ENCODE assay signal across 7 mouse cellular contexts in the genomic region with DNA sequence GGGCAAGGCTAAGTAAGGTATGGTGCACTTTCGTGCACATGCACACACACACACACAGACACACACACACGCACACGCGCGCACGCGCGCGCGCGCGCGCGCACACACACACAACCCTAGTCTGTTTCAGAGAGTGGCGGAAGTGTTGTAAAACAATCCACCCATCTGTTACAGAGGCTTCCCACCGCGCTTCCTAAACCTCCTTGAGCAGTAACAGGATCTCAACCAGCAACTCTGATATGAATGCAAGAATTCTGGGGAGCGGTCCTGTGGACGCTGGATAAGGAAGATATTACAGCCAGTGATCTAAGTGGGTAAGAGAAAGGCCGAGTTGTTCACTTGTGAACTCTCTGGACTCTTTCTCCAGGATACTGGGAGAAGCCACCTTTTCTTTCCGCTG. TPM values are rescaled to one million over a fixed set of nuclear protein-coding genes. Genes with fewer than 3 reads are reported as not detected.
DNase-seq lines count a peak whose midpoint lies in the region; ATAC-seq and TF ChIP-seq lines count a peak whose summit lies in the region.

A gene (plus strand): TSS at position 107 of the 400 bp plus-strand sequence.

- no peaks in the 10 kb centered on the region for H3K9me3 ChIP-seq in lung, embryonic 14.5 days (ENCODE audit: low read depth, low read length)
- no peaks in the 10 kb centered on the region for H3K9me3 ChIP-seq in liver, embryonic 13.5 days (replicated peaks)

- no peaks in the 10 kb centered on the region for H3K36me3 ChIP-seq in lung, embryonic 14.5 days (ENCODE audit: insufficient read depth)
- H3K36me3 ChIP-seq in liver, embryonic 13.5 days, result no peaks in the 10 kb centered on the region
- no peaks in the 10 kb centered on the region for H3K36me3 ChIP-seq in small intestine, adult 2 months (ENCODE audit: control insufficient read depth, insufficient read depth, low read length)

- H3K27ac ChIP-seq in lung, embryonic 14.5 days (ENCODE audit: low read depth), result 0 out of 2 replicates have a peak within 1 kb of the TSS, but pooled peaks have one; percentile 8
- no peak within 1 kb of the TSS for H3K27ac ChIP-seq in liver, embryonic 13.5 days
- H3K27ac ChIP-seq in small intestine, adult 2 months (ENCODE audit: insufficient read depth, low read depth, low read length), result no peak within 1 kb of the TSS

- ATAC-seq in lung, embryonic 14.5 days (ENCODE audit: insufficient read depth), result peak; percentile 64
- ATAC-seq in granulocyte monocyte progenitor cell, adult 5-6 weeks (replicated peaks; ENCODE audit: poor library complexity, severe bottlenecking), result peak; percentile 57
- ATAC-seq in liver, embryonic 13.5 days (ENCODE audit: low read depth), result peak; percentile 23

- peak; percentile 39 for DNase-seq in lung, embryonic 14.5 days
- no peak for DNase-seq in lung, postnatal 36 days
- DNase-seq in embryo, embryonic 10 days (ENCODE audit: low spot score), result peak; percentile 34
- DNase-seq in liver, embryonic 13.5 days, result peak; percentile 0
- no peak for DNase-seq in layer of hippocampus, postnatal 36 days

- H3K27me3 ChIP-seq in lung, embryonic 14.5 days (ENCODE audit: insufficient read depth, low read length), result no peaks in the 10 kb centered on the region
- no peaks in the 10 kb centered on the region for H3K27me3 ChIP-seq in liver, embryonic 13.5 days
- H3K27me3 ChIP-seq in small intestine, adult 2 months (ENCODE audit: control insufficient read depth, insufficient read depth, low read length), result no peaks in the 10 kb centered on the region

- H3K4me2 ChIP-seq in lung, embryonic 14.5 days, result peak within 1 kb of the TSS; percentile 65
- peak within 1 kb of the TSS; percentile 67 for H3K4me2 ChIP-seq in liver, embryonic 13.5 days

- no peaks in the 10 kb centered on the region for H3K4me1 ChIP-seq in lung, embryonic 14.5 days (ENCODE audit: insufficient read depth)
- H3K4me1 ChIP-seq in liver, embryonic 13.5 days (replicated peaks), result no peaks in the 10 kb centered on the region
- H3K4me1 ChIP-seq in small intestine, adult 2 months (ENCODE audit: control insufficient read depth, insufficient read depth, insufficient read length, low read length), result peaks cover 3% of the 10 kb centered on the region; the same call in 1 of the 2 replicates

- no peak for TF ChIP-seq POLR2A in small intestine, adult 2 months (IDR thresholded peaks at IDR 0.05; ENCODE audit: low read depth, low read length)

- no peak for TF ChIP-seq CTCF in lung, embryonic 14.5 days (IDR thresholded peaks at IDR 0.05; ENCODE audit: low read depth)
- no peak for TF ChIP-seq CTCF in small intestine, adult 2 months (IDR thresholded peaks at IDR 0.05; ENCODE audit: extremely low read depth, insufficient read length, insufficient replicate concordance, low read depth, low read length)

- H3K9ac ChIP-seq in lung, embryonic 14.5 days, result peak within 1 kb of the TSS; percentile 47
- H3K9ac ChIP-seq in liver, embryonic 13.5 days, result 0 out of 2 replicates have a peak within 1 kb of the TSS, but pooled peaks have one; percentile 17

- 12% methylated on average over 21 of the region's 21 CpGs for WGBS in lung, embryonic 14.5 days
- WGBS in liver, embryonic 13.5 days (ENCODE audit: insufficient replicate concordance), result 12% methylated on average over 21 of the region's 21 CpGs
- WGBS in small intestine, adult 2 months, result 37% methylated on average over 21 of the region's 21 CpGs

- H3K4me3 ChIP-seq in lung, embryonic 14.5 days (ENCODE audit: low read depth, low read length), result peak within 1 kb of the TSS; percentile 46
- H3K4me3 ChIP-seq in liver, embryonic 13.5 days (replicated peaks), result peak within 1 kb of the TSS; percentile 55
- peak within 1 kb of the TSS; percentile 60 for H3K4me3 ChIP-seq in small intestine, adult 2 months (ENCODE audit: low read depth, low read length)

RNA-seq across cellular contexts. Expression of the gene that starts here (rescaled TPM):
- 4.3 and 5.3 TPM in 2 replicates for polyA plus RNA-seq in lung, embryonic 14.5 days (2014; fragmentation: Nextera tagmentation; extraction: Ambion mirVana)
- 1.2 and 1.3 TPM in 2 replicates for total RNA-seq in granulocyte monocyte progenitor cell, adult 5-6 weeks (2014; fragmentation: Nextera tagmentation)
- 0.88 and 1.1 TPM in 2 replicates for total RNA-seq in granulocyte monocyte progenitor cell, adult 5-6 weeks (2017)
- polyA plus RNA-seq in liver, embryonic 13.5 days (2015; fragmentation: Nextera tagmentation; extraction: Ambion mirVana), result 0.45 and 0.52 TPM in 2 replicates
- polyA plus RNA-seq in small intestine, adult 2 months (2012; rRNA removed), result 0.04 and 0.10 TPM in 2 replicates
- total RNA-seq in layer of hippocampus, postnatal 36 days (2021), result under 1 TPM; 0.61 to 0.80 TPM

Comparison
In these comparisons a context has a peak if more than half of its experiments do, and no peak if none do; other contexts are left out.
1. DNase-seq: peak in lung, embryonic 14.5 days (single experiment) and embryo, embryonic 10 days (single experiment); none in lung, postnatal 36 days (single experiment) and layer of hippocampus, postnatal 36 days (0 of 2).
2. Peak in DNase-seq, ATAC-seq, H3K4me3 ChIP-seq, H3K9ac ChIP-seq and H3K4me2 ChIP-seq in liver, embryonic 13.5 days; RNA of the gene not detected or under 1 TPM.
3. Peak in every context shown above with its lines, with median percentiles within 50 percentile points of each other: ATAC-seq and H3K4me3 ChIP-seq.